Mouse (Mus musculus) v-Abl transformed pro-B cells (cell line): ENCODE measurements around the gene Ccdc84.
"Not testable (repeated sequence)": the region's sequence is repeated elsewhere in the genome, so short reads cannot be mapped to it uniquely, and the experiment has no call there.

Source experiments
- in situ Hi-C, 2 experiments: fragments of 400-800 bp; cut with MboI; formaldehyde crosslinking; loops; one replicate each; pipeline ENCODE4 v1.15.1; 2025; ENCODE audit not compliant: unreplicated experiment in 2 of 2

Gene Ccdc84

GRCm38 (mm10) chr9:44376141-44376540, 42.2 kb downstream of the Ccdc84 start:
- in situ Hi-C loops, result no loop called here

- in situ Hi-C loops, result no loop called here
These were observed 45.0 kb downstream of the Ccdc84 start for GRCm38 (mm10) chr9:44373386-44373785.

- in situ Hi-C loops, result no loop called here
These were observed 53.9 kb downstream of the Ccdc84 start for GRCm38 (mm10) chr9:44364480-44364879.

DNA sequence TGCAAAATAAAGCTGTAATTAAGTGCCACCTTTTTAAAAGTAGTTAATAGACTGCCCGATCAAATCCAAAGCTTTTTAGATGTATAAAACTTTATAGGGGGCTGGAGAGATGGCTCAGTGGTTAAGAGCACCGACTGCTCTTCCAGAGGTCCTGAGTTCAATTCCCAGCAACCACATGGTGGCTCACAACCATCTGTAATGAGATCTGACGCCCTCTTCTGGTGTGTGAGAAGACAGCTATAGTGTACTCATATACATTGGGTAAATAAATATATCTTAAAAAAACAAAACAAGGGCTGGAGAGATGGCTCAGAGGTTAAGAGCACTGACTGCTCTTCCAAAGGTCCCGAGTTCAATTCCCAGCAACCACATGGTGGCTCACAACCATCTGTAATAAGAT, 56.4 kb downstream of the Ccdc84 start:
- in situ Hi-C loops, result not testable (repeated sequence)

DNA sequence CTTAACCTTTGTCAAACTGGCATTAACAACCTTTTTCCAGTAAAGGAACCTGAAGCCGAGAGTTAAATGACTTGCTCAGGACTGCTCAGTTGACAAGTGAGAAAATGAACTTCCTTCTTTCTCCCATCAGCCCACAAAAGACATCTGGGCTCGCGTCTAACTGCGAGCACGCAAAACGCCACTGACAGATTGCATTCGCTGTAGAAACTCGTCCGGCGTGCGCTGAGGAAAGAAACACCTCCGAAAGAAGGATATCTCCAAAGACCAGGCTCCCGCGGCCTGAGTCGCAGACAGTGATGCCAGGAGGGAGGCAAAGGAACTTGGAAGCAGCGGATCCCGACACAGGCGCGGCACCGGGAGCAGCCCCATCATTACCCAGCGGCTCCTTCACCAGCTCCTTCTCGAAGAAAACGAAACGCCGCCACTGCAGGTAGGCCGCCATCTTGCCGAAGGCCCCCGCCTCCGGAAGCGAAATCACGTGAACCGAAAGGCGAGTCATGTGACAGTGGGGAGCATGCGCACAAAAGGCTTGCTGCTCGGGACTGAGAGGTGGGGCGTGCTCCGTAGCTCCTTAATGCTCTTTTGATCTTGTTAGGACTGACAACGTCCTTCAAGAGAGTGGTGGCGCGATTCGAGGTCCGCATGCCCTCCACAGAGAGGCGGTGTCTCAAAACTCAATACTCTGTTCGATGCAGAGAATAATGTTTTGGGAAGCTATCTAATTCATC, 57.0 kb downstream of the Ccdc84 start, which contains the start of gene Vps11:
Gene Vps11 (minus strand): TSS at position 481 of the 728 bp plus-strand sequence.
- in situ Hi-C loops, result no loop called here
